Mouse (Mus musculus) adrenal gland, postnatal 4 days (tissue): ENCODE results near the gene Stt3b. TPM values are rescaled to one million over a fixed set of nuclear protein-coding genes. Genes with fewer than 3 reads are reported as not detected.

Source experiments
- DNase-seq, 2 experiments: peaks; one replicate each; pipeline ENCODE4 v3.0.0; 2021 to 2022; ENCODE audit warnings: low spot score in 2 of 2, mixed read lengths in 2 of 2
- total RNA-seq, 2 experiments: library from RNA; stranded (reverse); gene quantifications; 2 replicates each; pipeline ENCODE4 v1.2.3; 2021

The Stt3b gene
- total RNA-seq, 2 experiments from 2014 or later, result 126 to 127 TPM

GRCm38 (mm10) chr9:115215830-115216701, 94.2 kb downstream of the Stt3b start:
- no peak for DNase-seq

- DNase-seq, result no peak
Measured at GRCm38 (mm10) chr9:115214572-115215571, 95.3 kb downstream of the Stt3b start.

GRCm38 (mm10) chr9:115213755-115214264, 96.4 kb downstream of the Stt3b start:
- no peak for DNase-seq

GRCm38 (mm10) chr9:115210535-115210934, 99.7 kb downstream of the Stt3b start:
- DNase-seq, result no peak

GRCm38 (mm10) chr9:115209737-115210136, 100.5 kb downstream of the Stt3b start:
- no peak for DNase-seq

- DNase-seq, result no peak
Measured at GRCm38 (mm10) chr9:115206219-115206618, 104.0 kb downstream of the Stt3b start.

- no peak for DNase-seq
Measured at GRCm38 (mm10) chr9:115205491-115205890, 104.7 kb downstream of the Stt3b start.

- DNase-seq, result no peak
Measured at GRCm38 (mm10) chr9:115203136-115203535, 107.1 kb downstream of the Stt3b start.

- no peak for DNase-seq
Measured at GRCm38 (mm10) chr9:115201264-115201663, 109.0 kb downstream of the Stt3b start.

- no peak for DNase-seq
Measured at GRCm38 (mm10) chr9:115200166-115200862, 109.9 kb downstream of the Stt3b start.

- no peak for DNase-seq
Measured at GRCm38 (mm10) chr9:115197082-115197481, 113.1 kb downstream of the Stt3b start.

- no peak for DNase-seq
Measured at GRCm38 (mm10) chr9:115192890-115193289, 117.3 kb downstream of the Stt3b start.
